Mouse (Mus musculus) kidney, postnatal 4 days (tissue): Measurements from ENCODE around the gene Ddx42.
"Not testable (repeated sequence)": the region's sequence is repeated elsewhere in the genome, so short reads cannot be mapped to it uniquely, and the experiment has no call there.

Experiments
- DNase-seq, 2 experiments: peaks; one replicate each; pipeline ENCODE4 v3.0.0; 2021; ENCODE audit warnings: mixed read lengths in 2 of 2

The Ddx42 gene

DNA sequence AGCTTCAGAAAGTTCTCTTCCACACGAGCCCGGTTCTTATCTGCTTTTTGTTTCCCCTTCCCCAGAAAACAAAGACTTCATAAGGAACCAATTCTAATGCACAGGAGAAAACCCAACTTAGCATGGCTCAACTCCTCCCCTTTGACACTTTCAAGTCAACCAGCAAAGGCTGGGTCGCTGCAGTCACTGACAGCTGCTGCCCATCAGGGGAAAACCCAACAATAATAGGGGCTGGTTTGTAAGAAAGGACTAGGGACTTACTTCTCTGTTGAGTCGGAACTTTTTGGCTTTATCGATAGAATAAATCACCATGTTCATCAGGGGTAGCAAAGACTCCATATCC, 14.6 kb upstream of the Ddx42 start, which contains the start of gene Strada:
Gene Strada (minus strand): TSS at position 46 of the 343 bp plus-strand sequence.
- DNase-seq, result no peak

DNA sequence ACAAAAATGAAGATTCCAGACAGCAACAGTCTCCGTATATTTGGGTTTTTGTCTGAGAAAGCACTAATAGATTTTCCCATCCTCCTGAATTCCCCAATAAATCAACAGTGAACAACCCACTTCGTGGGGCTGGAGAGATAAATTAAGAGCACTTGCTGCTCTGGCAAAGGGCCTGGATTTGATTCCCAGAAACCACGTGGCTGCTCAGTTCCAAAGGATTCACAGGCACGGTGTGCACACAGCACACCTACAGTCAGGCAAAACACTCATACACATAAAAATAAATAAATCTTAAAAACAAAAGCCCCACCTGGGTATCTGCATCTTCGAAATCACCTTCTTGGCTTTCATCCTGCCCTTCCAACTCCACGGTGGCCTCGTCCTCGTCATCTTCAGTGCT, 4.0 kb upstream of the Ddx42 start:
- no peak for DNase-seq

DNA sequence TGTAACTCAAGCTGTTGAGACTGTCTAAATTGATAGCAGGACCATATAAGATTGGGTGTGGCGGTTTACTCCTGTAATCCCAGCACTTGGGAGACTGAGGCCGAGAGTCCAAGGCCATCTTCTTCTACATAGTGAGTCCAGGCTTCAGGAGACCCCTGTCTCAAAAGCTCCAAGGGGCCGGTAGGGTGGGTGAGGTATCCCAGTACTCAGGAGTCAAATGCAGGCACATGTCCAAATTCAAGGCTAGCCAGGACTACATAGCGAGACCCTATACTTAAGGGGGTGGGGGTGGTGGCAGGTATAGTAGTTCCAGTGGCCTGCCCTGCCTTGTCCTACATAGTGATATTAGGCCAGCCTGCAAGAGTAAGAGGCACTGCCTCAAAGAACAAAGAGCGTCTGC, 1.9 kb upstream of the Ddx42 start:
- DNase-seq, result no peak

DNA sequence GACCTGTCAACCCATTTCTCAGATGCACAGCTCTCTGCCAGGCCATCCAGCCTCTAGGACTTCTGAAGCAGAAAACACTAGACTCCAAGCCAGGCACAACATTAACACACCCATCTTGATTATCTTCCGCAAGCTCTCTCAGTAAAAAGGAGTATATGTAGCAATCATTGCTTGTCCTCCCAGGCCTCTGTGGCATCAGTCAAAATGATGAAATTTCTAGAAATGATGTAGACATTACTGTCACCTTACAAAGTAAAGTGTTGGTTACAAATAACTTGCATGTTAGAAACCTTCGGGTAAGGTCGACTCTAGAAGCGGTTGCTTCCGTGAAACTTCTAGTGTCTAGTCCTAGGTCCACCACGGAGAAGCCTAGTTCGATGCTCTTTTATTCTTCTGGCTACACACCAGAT, 1.3 kb upstream of the Ddx42 start:
- no peak for DNase-seq

DNA sequence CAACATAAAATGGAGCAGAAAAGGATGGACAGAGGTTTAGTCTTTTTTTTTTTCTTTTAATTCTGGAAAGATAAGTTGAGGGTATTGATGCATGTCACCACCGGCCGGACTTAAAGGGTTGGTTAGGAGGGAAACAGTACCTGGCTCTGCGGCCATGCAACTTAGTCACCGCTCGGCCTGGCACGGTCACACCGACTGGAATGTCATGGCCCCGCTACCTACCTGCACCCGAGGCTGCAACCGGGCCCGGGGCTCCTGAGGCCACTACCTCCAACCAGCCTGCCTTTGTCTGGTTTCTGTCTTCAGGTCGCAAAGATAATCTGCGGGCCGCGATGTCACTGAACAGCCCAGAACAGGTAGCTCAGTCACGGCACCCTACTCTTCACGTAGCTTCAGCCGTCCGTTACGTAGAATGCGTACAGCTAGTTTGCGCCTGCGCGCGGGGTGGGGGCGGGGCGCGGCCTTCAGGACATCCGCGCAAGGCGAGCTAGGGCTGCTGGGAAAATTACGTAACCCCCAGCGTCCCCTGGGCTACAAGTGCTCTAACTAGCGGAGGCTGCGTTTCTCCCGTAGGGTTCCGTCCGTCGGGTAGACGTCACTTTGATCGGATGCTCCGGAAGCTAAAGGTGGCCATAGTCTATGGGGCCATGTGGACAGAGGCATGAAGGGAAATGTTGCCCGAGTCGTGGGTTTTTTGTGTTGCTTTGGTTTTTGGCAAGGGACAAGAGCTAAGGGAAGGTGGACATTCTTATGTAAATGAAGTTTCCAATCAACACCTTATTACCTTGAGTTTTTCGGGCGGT, 598 bp upstream of the Ddx42 start, which contains the start of gene Ccdc47:
Gene Ccdc47 (minus strand): TSS at position 418 of the 803 bp plus-strand sequence.
- DNase-seq, result peak; percentile 93 to 97

DNA sequence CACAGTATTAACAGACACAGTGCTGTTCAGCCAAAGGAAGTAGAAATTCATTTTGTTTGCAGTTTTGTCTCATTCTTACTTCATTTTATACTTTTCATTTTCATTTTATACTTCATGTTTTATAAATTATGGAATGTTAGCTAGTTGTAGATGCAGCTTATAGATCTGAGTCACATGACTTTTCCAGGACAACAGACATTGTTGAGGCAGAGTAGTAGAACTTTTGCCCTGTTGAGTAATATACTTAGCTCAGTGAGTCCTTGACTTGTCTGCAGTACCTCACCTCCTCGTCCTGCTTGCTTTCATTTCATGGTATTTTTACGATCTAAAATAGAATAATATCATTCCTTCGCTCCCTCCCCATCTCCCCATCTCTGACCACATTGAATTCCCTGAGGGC, 3.9 kb downstream of the Ddx42 start:
- no peak for DNase-seq

DNA sequence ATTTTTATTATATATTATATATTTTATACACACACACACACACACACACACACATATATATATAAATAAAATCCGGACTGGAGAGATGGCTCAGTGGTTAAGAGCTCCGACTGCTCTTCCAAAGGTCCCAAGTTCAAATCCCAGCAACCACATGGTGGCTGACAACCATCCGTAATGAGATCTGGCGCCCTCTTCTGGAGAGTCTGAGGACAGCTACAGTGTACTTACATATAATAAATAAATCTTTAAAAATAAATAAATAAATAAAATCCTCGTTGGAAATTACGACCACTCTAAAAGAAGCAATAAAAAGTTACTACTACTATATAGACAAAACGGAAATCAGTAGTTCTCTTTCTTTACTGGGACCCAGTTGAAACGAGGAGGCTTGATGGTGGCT, 17.3 kb downstream of the Ddx42 start:
- DNase-seq, result not testable (repeated sequence)

DNA sequence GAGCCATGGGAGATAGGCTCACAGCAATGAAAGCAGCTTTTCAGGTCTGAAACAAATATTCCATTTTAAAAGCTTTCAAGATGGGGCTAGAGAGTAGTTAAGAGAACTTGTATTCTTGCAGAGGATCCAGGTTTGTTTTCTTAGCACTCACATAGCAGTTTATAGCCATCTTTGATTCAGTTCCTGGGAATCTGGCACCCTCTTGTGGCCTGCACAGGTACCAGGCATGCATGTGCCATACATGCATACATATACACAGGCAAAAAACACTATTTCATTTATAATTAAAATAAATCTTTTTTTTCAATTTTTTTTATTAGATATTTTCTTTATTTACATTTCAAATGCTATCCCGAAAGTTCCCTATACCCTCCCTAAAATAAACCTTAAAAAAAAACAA, 30.1 kb downstream of the Ddx42 start:
- DNase-seq, result peak in 1 of 2 experiments; percentile 34

DNA sequence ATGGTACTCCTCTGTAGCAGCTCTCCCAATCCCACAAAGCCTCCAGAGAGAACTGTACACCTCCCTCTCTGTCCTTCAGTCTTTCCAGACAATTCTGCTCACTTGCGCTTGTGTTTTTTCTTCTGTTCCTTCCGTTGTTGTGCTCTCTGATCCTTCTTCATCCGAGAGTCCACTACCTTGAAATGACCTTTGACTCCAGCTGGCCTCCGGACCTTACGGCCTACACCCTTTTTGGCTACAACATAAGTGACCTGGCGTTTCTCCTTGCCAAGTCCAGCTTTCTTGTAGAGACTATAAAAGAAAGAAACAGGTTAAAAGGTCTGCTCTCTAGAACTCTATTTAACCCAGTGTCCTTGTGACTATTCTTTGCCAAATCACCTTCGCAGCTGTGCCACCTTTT, 32.6 kb downstream of the Ddx42 start:
- DNase-seq, result no peak

DNA sequence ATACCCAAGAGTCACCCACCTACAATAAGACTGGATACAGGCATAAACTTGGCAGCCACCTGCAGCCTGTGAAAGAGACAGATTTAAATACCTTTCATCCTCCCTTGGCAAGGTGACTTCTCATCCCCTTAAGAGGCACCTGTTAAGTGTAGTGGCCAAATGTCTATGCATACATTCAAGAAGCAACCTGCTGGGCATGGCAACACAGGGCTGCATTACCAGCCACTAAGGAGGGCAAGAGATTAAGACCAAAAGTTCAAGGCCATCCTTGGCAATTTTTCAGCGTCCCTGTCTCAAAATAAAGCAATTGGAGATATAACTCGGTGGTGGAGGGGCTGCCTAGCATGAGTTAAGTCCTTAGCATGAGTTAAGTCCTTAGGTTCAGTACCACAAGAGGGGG, 38.0 kb downstream of the Ddx42 start:
- DNase-seq, result no peak

DNA sequence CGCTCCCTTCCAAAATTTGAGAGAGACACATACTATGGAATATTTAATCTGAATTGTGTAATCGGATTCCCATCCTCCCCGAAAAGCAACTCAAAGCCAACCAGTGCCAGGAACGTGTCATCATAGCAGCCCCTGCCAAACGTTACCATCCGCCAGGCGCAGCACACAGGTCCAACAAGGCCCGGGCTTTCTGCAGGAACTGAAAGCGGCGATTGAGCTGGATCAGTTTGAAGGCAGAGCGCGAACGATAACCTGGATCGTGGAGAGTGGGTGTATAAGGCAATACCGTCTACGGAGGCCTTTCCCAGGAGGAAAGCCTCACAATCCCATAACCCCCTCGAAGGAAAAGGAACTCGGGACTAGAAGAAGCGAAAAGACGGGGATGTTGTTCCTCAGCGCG, 38.4 kb downstream of the Ddx42 start:
- DNase-seq, result no peak

DNA sequence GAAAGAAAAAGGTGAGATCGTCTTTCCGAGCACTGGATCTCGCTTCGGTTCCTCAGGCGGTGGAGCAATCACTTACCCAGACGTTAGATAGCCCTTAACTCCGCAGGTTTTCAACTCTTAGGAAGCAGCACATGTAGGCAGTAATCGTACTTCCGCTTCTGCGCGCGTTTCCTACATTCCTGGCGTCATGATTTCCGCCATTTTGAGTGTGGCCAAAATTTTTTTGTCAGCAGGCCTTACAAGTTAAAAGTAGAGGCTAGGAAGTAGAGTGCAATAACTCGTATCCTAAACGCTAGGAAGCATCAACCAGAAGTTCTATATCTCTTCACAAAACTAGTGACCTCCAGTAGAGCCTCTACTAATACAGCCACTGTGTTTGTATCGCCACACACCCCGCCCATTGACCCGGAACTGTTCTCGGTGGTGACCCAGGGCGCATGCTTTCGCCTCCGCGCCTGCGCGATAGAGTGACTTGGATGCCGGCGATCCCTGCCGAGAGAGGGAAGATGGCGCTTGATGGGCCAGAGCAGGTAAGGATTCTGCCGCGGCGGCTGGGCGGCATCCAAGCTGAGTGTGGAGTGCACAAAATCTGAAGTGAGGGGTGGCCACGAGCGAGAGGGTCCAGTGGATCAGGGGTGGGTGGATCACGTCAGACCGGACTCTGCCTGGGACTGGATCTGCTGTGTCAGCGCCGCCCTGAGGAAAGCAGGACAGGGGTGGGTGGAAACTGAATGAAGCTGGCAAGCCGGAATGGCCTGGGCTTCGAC, 39.1 kb downstream of the Ddx42 start, which contains the start of the genes Ftsj3 and Psmc5:
Gene Ftsj3 (minus strand): TSS at position 395 of the 767 bp plus-strand sequence.
Gene Psmc5 (plus strand): TSS at position 470 of the 767 bp plus-strand sequence.
- peak; percentile 99 to 100 for DNase-seq

DNA sequence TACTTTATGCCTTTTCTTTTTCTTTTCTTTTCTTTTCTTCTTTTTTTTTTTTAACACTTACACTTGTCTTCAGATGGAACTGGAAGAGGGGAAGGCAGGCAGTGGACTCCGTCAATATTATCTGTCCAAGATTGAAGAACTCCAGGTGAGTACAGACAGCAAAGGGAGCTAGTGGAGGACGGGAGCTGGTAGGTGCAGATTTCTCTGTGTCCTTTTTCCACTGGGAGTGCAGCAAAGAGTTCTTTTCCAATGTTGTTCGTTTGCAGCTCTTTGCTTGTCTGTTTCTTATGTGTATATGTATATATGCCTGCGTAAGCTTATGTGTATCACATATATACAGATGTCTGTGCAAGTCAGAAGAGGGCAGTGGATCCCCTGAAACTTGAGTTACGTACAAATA, 40.0 kb downstream of the Ddx42 start:
- DNase-seq, result peak; percentile 50 to 60

DNA sequence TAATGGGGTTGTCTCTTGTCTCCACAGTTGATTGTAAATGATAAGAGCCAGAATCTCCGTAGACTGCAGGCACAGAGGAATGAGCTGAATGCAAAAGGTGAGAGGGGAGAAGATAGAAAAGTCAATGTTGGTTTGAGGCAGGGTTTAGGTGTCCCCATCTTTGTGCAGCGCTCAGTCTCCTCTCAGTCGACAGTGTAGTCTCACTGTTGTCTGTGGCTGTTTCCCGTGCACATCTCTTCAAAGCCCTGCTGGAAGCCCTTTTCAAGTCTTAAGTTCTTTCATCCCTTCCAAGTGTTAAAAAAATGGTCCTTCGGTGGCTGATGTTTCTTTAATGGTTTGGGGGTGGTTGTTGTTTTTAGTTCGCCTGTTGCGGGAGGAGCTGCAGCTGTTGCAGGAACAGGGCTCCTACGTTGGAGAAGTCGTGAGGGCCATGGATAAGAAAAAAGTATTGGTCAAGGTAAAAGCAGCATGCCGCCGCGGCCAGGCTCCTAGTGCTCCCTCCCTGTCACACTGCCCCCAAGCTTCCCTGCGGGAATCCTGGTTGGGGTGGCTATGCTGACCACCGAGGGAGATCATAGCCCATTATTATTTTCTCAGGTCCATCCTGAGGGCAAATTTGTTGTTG, 44.2 kb downstream of the Ddx42 start:
- no peak for DNase-seq

DNA sequence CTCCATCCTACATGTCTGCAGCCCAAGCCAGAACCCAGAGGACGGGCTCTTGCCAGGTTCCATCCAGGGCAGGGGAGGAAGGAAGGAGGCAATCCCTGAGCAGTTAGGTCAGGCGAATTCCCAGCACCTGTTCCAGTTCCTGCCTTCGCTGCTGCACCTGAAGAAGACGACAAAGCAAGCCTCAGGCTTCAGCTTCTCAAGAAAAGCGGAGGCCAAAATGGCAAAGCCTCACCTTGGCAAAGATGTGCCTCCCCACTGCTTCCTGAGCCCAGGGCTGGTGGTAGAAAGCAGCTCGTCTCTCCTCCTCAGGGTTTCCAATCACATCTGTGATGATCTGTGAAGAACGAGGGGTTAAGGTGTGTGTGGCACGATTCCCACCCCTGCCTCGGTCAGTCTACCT, 47.2 kb downstream of the Ddx42 start:
- DNase-seq, result no peak

DNA sequence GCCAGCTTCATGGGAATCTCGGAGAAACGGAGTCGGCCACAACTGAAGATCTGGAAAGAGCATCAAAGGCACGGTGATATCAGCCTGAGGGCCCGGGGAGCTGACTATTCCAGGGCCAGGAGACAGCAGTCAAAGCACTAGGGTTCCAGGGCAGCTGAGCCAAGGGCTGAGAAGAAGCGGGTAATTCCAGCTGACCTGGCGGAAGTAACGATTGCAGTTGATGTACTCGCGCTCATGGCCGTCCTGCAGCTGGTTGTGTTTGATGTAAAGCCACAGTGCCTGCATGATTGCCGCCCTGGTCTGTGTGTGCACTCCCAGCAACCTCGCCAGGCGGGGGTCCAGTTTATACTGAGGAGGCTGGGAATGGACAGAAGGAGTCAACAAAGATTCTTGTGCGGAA, 48.3 kb downstream of the Ddx42 start:
- DNase-seq, result no peak

DNA sequence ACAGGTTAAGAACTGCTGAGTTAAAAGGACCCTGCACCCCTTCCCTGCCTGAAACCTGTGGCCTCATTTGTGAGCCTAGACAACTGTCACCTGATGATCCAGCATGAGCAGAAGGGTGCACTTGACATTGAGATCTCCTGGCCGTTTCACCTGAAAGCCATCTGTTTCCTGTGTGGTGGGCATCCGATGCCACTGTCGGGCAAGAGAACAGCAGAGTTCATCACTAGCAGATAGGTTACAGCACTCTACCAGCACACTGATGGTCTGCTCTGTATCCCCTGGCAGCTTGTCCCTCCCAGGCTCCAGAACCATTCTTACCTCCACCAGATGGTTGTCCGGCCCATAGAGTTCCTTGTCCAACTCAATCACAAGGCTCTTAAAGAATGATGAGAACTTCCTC, 48.8 kb downstream of the Ddx42 start:
- no peak for DNase-seq

DNA sequence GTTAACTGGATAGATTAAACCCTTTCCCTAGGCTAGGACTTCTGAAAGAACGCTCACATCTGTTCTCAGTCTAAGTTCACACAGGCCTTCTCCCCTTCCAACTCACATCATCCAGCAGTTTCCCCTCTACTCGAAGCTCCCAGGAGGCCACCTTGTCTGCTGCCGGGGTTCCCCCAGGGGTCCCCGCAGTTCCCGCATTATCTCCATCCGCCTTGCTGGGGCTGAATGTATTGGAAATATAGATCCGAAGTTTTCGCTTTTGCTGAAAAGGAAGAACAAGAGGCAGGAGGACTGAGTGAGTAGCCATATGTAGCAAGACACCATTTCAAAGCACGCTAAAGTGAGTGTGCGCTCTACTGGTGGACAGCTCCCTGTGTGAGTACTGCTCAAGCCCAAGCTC, 49.7 kb downstream of the Ddx42 start:
- DNase-seq, result no peak

DNA sequence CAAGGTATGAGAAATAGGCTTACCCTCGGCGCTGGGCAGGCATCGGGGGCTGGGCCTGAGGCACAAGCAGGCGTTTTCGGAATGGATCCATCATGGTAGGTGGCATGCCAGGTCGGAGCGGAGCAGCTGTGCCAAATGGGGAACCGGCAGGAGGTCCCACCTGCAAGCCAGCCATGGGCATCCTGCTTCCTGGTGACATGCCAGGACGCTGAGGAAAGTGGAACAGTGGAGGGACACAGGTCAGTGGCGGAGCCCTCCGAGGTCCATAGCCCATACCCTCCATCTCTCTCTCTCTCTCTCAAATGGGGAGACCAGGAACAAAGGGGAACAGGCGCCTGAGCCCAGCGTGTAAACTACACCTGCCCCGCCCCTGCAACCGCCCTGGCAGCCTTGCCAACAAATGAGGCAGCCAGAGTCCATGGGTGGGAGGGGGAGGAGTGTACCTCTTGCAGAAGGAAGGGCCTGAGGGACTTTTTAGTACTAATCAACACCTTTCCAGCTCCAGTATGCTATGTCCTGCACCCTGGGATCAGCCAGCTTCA, 50.7 kb downstream of the Ddx42 start:
- peak; percentile 40 to 61 for DNase-seq

DNA sequence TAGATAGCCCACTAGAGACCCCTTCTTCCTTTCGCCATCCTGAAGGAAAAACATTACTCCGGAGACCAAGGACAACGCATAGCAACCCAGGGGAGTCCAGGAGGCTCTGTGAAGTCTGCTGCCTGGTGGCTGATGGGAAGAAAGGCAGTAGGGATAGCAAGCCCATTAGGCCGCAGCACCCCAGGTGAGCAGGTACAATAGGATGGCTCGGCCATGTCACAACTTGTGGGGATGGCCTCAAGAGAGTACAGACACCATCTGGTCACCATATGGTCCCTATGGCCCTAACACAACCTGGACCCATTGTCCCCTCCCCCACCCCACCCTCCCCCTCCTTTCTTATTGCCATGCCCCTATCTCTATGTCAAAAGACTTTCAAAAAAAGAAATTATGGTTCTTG, 51.1 kb downstream of the Ddx42 start:
- no peak for DNase-seq

DNA sequence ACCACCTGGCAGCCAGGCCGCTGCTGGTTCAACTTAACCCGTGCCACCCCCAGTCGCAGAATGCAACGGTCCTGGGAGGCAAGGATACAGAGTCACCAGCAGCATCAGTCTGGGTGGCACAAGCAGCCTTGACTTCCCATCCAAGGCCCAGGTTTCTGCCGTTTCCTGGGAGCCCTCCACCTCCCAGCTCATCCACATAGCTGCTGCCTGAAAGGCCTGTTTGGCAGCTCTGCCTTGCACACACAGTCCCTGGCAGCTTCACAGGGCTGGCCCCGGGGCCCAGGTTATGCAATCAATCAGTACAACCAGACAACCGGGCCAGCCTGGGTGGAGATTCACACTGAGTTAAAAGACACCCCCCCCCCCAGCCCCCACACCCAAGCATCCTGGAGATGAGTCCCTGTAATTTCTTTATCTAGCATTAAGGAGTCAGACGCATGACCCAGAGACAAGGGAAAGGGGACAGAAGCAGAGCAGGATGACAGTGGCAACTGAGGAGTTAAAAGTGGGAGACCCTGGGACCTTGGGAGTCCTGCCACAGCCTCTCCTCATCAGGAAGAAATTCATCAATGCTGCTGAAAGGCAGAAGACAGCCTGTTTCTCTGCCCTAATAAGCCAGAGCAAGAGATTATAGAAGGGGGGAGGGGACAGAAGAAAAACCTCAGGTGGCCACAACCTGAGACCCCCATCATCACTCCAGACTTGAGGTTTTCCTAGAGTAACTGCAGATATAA, 51.8 kb downstream of the Ddx42 start:
- DNase-seq, result peak; percentile 49 to 57

DNA sequence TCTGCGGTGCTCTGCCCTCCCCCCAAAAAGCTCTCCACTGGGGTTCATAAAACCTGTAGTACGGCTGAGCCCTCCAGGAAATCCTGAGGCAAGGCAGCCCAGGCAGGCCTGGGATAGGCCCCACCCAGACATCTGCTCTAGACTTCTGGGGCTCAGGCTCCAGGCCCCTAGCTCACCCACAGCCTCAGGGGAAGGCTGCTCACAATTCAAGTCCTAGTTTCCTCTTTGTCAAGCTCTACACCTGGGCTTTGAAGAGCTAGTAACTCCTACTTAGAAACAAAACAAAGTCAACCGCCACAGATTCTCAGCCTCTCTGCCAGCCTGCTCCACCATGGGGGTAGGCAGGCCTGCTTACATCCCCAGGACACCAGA, 52.3 kb downstream of the Ddx42 start:
- DNase-seq, result peak; percentile 37 to 62
